Mouse (Mus musculus): ENCODE results near the gene Depdc5. TPM values are rescaled to one million over a fixed set of nuclear protein-coding genes. Genes with fewer than 3 reads are reported as not detected.

Gene Depdc5
- polyA plus RNA-seq, 2 experiments: 18.2 to 26.6 TPM

DNA sequence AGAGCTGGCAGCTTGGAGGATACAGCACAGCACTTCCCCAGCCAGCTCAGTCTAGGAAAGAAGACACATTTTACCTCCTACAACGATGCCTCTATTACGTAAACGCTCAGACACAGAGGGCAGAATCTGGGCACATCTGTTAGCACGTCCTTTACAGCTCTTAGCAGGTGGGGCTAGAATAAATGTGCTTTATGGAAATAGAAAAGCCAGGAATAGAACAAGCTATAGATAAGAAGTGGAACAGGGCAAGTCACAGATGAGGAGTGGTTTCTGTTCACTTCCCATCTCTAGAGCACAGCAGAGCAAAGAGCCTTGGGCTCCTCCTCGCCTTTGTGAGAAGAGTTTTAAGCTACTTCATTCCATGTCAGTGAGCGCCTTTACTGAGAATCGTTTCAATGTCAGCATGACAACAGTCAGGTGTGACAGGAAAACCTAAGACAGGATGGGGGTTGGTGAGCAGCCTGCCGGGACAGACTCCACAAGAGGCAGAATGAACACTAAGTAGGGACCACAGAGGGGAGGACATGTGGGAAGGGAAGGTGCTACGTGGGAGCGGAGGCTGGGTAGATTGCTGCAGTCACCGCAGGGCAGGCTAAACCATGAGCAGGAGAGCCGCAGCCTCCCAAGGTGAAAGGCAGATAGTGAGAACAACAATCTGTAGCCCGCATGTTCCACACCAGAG is 126.6 kb downstream of the Depdc5 start:
- H3K9ac ChIP-seq (ENCODE audit: low read depth, low read length, severe bottlenecking): no peak overlapping the region
- no peak overlapping the region for H3K27ac ChIP-seq (replicated peaks; ENCODE audit: low read depth, low read length)
- no peak for TF ChIP-seq POLR2A (IDR thresholded peaks at IDR 0.05; ENCODE audit: borderline replicate concordance, extremely low read depth, insufficient read depth, insufficient read length)
- H3K36me3 ChIP-seq (ENCODE audit: control insufficient read depth, insufficient read depth, low read length): peaks cover 25% of the 10 kb centered on the region
- no peak overlapping the region for H3K4me2 ChIP-seq (replicated peaks; ENCODE audit: low read depth, low read length, severe bottlenecking)
- no peaks in the 10 kb centered on the region for H3K27me3 ChIP-seq (ENCODE audit: control insufficient read depth, insufficient read depth, low read length)
- no peaks in the 10 kb centered on the region for H3K4me1 ChIP-seq (ENCODE audit: control insufficient read depth, insufficient read depth, low read length)
- ATAC-seq (ENCODE audit: low FRiP score, low read depth): no peak
- H3K9me3 ChIP-seq (ENCODE audit: control insufficient read depth, low read length): no peaks in the 10 kb centered on the region
- no peak for DNase-seq (ENCODE audit: low spot score)
- 84% methylated on average over 13 of the region's 13 CpGs for WGBS
- no peak overlapping the region for H3K4me3 ChIP-seq (replicated peaks; ENCODE audit: low read length)

DNA sequence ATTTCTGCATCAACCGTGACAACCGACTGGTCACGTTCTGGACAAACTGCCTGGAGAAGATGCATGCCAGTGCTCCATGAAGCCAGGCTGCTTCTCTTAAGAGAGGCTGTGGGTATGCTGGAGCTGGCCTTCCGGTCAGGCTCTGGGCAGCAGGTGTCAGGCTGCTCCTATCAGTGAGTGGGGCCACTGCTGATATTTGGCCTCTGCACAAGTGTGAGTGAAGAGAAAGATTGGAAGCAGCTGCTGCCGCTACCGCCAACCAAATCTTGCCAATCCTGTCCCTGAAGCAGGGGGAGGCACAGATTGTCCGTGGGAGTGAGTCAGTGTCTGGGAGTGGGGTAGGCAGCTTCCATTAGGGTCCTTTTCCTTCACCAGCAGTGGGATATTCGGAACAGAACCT is 127.7 kb downstream of the Depdc5 start:
- H3K4me2 ChIP-seq (replicated peaks; ENCODE audit: low read depth, low read length, severe bottlenecking): no peak overlapping the region
- no peak for ATAC-seq (ENCODE audit: low FRiP score, low read depth)
- peaks cover 16% of the 10 kb centered on the region for H3K36me3 ChIP-seq (ENCODE audit: control insufficient read depth, insufficient read depth, low read length)
- H3K4me1 ChIP-seq (ENCODE audit: control insufficient read depth, insufficient read depth, low read length): no peaks in the 10 kb centered on the region
- TF ChIP-seq POLR2A (IDR thresholded peaks at IDR 0.05; ENCODE audit: borderline replicate concordance, extremely low read depth, insufficient read depth, insufficient read length): no peak
- H3K9me3 ChIP-seq (ENCODE audit: control insufficient read depth, low read length): no peaks in the 10 kb centered on the region
- H3K9ac ChIP-seq (ENCODE audit: low read depth, low read length, severe bottlenecking): no peak overlapping the region
- no peaks in the 10 kb centered on the region for H3K27me3 ChIP-seq (ENCODE audit: control insufficient read depth, insufficient read depth, low read length)
- H3K27ac ChIP-seq (replicated peaks; ENCODE audit: low read depth, low read length): no peak overlapping the region
- peak; percentile 30 for DNase-seq (ENCODE audit: low spot score)
- H3K4me3 ChIP-seq (replicated peaks; ENCODE audit: low read length): no peak overlapping the region
- WGBS: 70% methylated on average over 8 of the region's 8 CpGs

DNA sequence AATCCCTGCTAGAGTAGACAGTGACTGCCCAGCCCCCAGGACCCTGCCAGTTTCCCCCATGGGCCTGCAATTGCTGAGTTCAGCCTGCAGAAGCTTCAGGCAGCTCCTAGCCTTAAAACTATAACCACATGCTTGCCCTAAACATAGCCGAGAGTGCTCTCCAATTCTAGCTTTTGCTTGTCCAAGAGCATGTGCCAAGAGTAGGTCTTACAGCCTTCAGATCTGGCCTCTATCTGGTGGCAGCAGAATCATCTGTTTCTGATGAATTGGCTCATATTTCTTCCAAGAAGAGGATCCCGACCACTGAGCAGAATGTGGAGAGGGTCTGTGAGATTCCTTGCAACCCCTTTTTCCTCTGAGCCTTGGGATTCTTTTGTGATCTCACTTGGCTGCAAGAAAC is 131.0 kb downstream of the Depdc5 start:
- TF ChIP-seq POLR2A (IDR thresholded peaks at IDR 0.05; ENCODE audit: borderline replicate concordance, extremely low read depth, insufficient read depth, insufficient read length): no peak
- no peak overlapping the region for H3K27ac ChIP-seq (replicated peaks; ENCODE audit: low read depth, low read length)
- 0 out of 2 replicates have a peak, but pooled peaks have one; percentile 35 for ATAC-seq (ENCODE audit: low FRiP score, low read depth)
- no peaks in the 10 kb centered on the region for H3K9me3 ChIP-seq (ENCODE audit: control insufficient read depth, low read length)
- no peaks in the 10 kb centered on the region for H3K27me3 ChIP-seq (ENCODE audit: control insufficient read depth, insufficient read depth, low read length)
- H3K4me2 ChIP-seq (replicated peaks; ENCODE audit: low read depth, low read length, severe bottlenecking): no peak overlapping the region
- no peak overlapping the region for H3K9ac ChIP-seq (ENCODE audit: low read depth, low read length, severe bottlenecking)
- H3K4me3 ChIP-seq (replicated peaks; ENCODE audit: low read length): no peak overlapping the region
- H3K36me3 ChIP-seq (ENCODE audit: control insufficient read depth, insufficient read depth, low read length): no peaks in the 10 kb centered on the region
- H3K4me1 ChIP-seq (ENCODE audit: control insufficient read depth, insufficient read depth, low read length): no peaks in the 10 kb centered on the region
- DNase-seq (ENCODE audit: low spot score): no peak
- WGBS: 29% methylated on average over 2 of the region's 2 CpGs

DNA sequence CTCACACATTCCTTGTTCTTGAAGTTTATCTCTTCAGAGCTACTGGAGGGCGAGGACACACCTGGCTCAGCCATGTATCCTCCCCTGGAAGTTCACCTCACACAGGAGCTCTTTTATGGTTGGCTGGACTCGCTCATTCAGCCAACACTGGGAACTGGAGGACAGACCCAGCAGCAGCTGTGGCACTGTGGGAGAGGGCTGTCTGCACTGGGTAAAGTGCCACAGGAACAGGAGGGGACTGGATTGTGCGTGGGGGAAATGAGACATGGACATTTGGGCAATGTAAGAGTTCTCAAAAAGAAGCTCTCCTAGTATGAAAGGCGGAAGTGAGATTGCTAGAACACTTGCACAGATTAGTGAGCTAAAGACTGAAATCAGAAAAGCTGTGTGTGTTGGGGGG is 132.3 kb downstream of the Depdc5 start:
- ATAC-seq (ENCODE audit: low FRiP score, low read depth) (no peak), DNase-seq (ENCODE audit: low spot score) (no peak)
- H3K9ac ChIP-seq (ENCODE audit: low read depth, low read length, severe bottlenecking): no peak overlapping the region
- no peak for TF ChIP-seq POLR2A (IDR thresholded peaks at IDR 0.05; ENCODE audit: borderline replicate concordance, extremely low read depth, insufficient read depth, insufficient read length)
- 75% methylated on average over 4 of the region's 4 CpGs for WGBS
- H3K4me2 ChIP-seq (replicated peaks; ENCODE audit: low read depth, low read length, severe bottlenecking): no peak overlapping the region
- no peaks in the 10 kb centered on the region for H3K36me3 ChIP-seq (ENCODE audit: control insufficient read depth, insufficient read depth, low read length)
- H3K4me3 ChIP-seq (replicated peaks; ENCODE audit: low read length): no peak overlapping the region
- no peaks in the 10 kb centered on the region for H3K9me3 ChIP-seq (ENCODE audit: control insufficient read depth, low read length)
- no peak overlapping the region for H3K27ac ChIP-seq (replicated peaks; ENCODE audit: low read depth, low read length)
- no peaks in the 10 kb centered on the region for H3K27me3 ChIP-seq (ENCODE audit: control insufficient read depth, insufficient read depth, low read length)
- H3K4me1 ChIP-seq (ENCODE audit: control insufficient read depth, insufficient read depth, low read length): no peaks in the 10 kb centered on the region

DNA sequence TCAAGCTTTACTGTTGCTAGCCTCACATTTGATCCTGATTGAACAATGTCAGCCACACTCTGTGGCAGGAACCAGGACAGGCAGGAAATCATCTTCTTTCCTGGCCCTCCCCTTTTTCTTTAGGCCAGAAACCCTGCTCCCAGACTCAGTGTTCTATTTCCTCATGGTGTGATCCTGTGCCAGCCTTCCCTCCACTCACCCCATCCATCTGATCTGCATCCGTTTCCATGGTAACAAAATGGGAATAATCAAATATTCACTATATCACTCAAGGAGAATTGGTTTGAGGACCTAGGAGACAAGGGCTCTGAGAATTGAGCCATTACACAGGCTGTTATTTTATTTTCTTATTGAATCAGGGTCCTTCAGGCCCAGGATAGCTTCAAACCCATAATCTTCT is 133.1 kb downstream of the Depdc5 start:
- no peaks in the 10 kb centered on the region for H3K4me1 ChIP-seq (ENCODE audit: control insufficient read depth, insufficient read depth, low read length)
- no peak overlapping the region for H3K4me3 ChIP-seq (replicated peaks; ENCODE audit: low read length)
- no peak overlapping the region for H3K27ac ChIP-seq (replicated peaks; ENCODE audit: low read depth, low read length)
- H3K36me3 ChIP-seq (ENCODE audit: control insufficient read depth, insufficient read depth, low read length): no peaks in the 10 kb centered on the region
- ATAC-seq (ENCODE audit: low FRiP score, low read depth) (no peak), DNase-seq (ENCODE audit: low spot score) (no peak)
- WGBS: 85% methylated on average over 1 of the region's 1 CpGs
- H3K9me3 ChIP-seq (ENCODE audit: control insufficient read depth, low read length): no peaks in the 10 kb centered on the region
- H3K4me2 ChIP-seq (replicated peaks; ENCODE audit: low read depth, low read length, severe bottlenecking): no peak overlapping the region
- no peak for TF ChIP-seq POLR2A (IDR thresholded peaks at IDR 0.05; ENCODE audit: borderline replicate concordance, extremely low read depth, insufficient read depth, insufficient read length)
- no peak overlapping the region for H3K9ac ChIP-seq (ENCODE audit: low read depth, low read length, severe bottlenecking)
- H3K27me3 ChIP-seq (ENCODE audit: control insufficient read depth, insufficient read depth, low read length): no peaks in the 10 kb centered on the region

Measured in limb, embryonic 14.5 days (tissue).